In the genomic region with DNA sequence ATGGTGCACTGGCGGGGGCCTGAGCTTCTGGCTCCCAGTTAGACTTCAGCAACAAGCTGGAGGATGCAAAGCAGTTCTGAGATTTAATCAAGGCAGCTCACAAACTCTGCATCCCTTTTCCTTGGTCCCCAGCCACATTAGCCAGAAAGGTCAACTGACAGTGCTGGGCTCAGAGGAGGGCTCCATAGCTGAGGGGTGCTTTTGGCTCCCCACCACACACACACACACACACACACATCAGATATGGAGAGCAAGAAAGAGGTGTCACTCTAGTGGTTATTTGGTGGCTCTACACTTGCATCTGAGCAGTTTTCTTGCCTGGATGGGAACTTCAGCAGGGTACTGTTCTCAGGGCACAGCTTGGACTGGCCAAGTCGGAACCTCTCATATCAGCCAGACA, we compare ENCODE assay signal across 10 mouse cellular contexts. TPM values are rescaled to one million over a fixed set of nuclear protein-coding genes. Genes with fewer than 3 reads are reported as not detected.
DNase-seq lines count a peak whose midpoint lies in the region; ATAC-seq lines count a peak whose summit lies in the region.
"Had no signal": no experiment of that assay in that cellular context is flagged by ENCODE, and none has a peak within 500 bp of the region (broad histone marks: within the 10 kb centered on the region; RNA-seq: fewer than 3 reads in every experiment).

No protein-coding gene starts in this region.

- H3K9ac ChIP-seq in kidney, embryonic 14.5 days (ENCODE audit: low read depth, low read length), result no peak overlapping the region
- peak overlapping the region; percentile 50; the same call in 1 of the 2 replicates for H3K9ac ChIP-seq in forebrain, embryonic 13.5 days
- no peak overlapping the region for H3K9ac ChIP-seq in limb, embryonic 11.5 days (ENCODE audit: low read length)
- peak overlapping the region; percentile 45 for H3K9ac ChIP-seq in neural tube, embryonic 13.5 days

- no peaks in the 10 kb centered on the region for H3K36me3 ChIP-seq in kidney, embryonic 14.5 days (ENCODE audit: control insufficient read depth, insufficient read depth, low read length)
- no peaks in the 10 kb centered on the region for H3K36me3 ChIP-seq in forebrain, embryonic 13.5 days (ENCODE audit: poor library complexity, severe bottlenecking)
- H3K36me3 ChIP-seq in limb, embryonic 11.5 days (ENCODE audit: control insufficient read depth, insufficient read depth, low read length), result no peaks in the 10 kb centered on the region
- H3K36me3 ChIP-seq in neural tube, embryonic 13.5 days, result no peaks in the 10 kb centered on the region

- peak overlapping the region; percentile 74 for H3K4me2 ChIP-seq in kidney, embryonic 14.5 days (replicated peaks; ENCODE audit: low read depth, low read length)
- H3K4me2 ChIP-seq in forebrain, embryonic 13.5 days, result peak overlapping the region; percentile 81
- peak overlapping the region; percentile 67 for H3K4me2 ChIP-seq in limb, embryonic 11.5 days (ENCODE audit: low read depth, severe bottlenecking)
- peak overlapping the region; percentile 66 for H3K4me2 ChIP-seq in neural tube, embryonic 13.5 days

- 32% methylated on average over 2 of the region's 2 CpGs for WGBS in kidney, embryonic 14.5 days
- 34% methylated on average over 2 of the region's 2 CpGs for WGBS in forebrain, embryonic 13.5 days
- WGBS in limb, embryonic 11.5 days, result 26% methylated on average over 2 of the region's 2 CpGs
- WGBS in neural tube, embryonic 13.5 days, result 32% methylated on average over 2 of the region's 2 CpGs

- no peaks in the 10 kb centered on the region for H3K4me1 ChIP-seq in kidney, embryonic 14.5 days (ENCODE audit: control insufficient read depth, insufficient read depth, low read length)
- H3K4me1 ChIP-seq in forebrain, embryonic 13.5 days, result peaks cover 15% of the 10 kb centered on the region
- H3K4me1 ChIP-seq in limb, embryonic 11.5 days (ENCODE audit: control insufficient read depth, insufficient read depth, low read length), result no peaks in the 10 kb centered on the region
- peaks cover 17% of the 10 kb centered on the region for H3K4me1 ChIP-seq in neural tube, embryonic 13.5 days (replicated peaks)

- no peaks in the 10 kb centered on the region for H3K27me3 ChIP-seq in kidney, embryonic 14.5 days (ENCODE audit: control insufficient read depth, insufficient read depth, low read length)
- H3K27me3 ChIP-seq in forebrain, embryonic 13.5 days, result peaks cover 22% of the 10 kb centered on the region; the same call in 1 of the 2 replicates
- H3K27me3 ChIP-seq in limb, embryonic 11.5 days (ENCODE audit: control insufficient read depth, insufficient read depth, low read length), result no peaks in the 10 kb centered on the region
- H3K27me3 ChIP-seq in neural tube, embryonic 13.5 days, result peaks cover 21% of the 10 kb centered on the region

- H3K4me3 ChIP-seq in kidney, embryonic 14.5 days (ENCODE audit: low read length), result peak overlapping the region; percentile 40; the same call in 1 of the 2 replicates
- peak overlapping the region; percentile 38 for H3K4me3 ChIP-seq in forebrain, embryonic 13.5 days
- peak overlapping the region; percentile 24 for H3K4me3 ChIP-seq in limb, embryonic 11.5 days (ENCODE audit: low read depth, low read length)
- H3K4me3 ChIP-seq in neural tube, embryonic 13.5 days, result peak overlapping the region; percentile 29

- peak; percentile 54 for ATAC-seq in kidney, embryonic 14.5 days (ENCODE audit: low FRiP score, low TSS enrichment)
- ATAC-seq in forebrain, embryonic 13.5 days, result no peak
- 0 out of 2 replicates have a peak, but pooled peaks have one; percentile 32 for ATAC-seq in limb, embryonic 11.5 days (ENCODE audit: insufficient number of reproducible peaks, low FRiP score, low TSS enrichment, low read depth)
- peak; percentile 74; the same call in 1 of the 2 replicates for ATAC-seq in neural tube, embryonic 13.5 days (ENCODE audit: low read depth)

- H3K9me3 ChIP-seq in kidney, embryonic 14.5 days (ENCODE audit: control insufficient read depth, low read length), result no peaks in the 10 kb centered on the region
- H3K9me3 ChIP-seq in forebrain, embryonic 13.5 days (replicated peaks), result no peaks in the 10 kb centered on the region
- no peaks in the 10 kb centered on the region for H3K9me3 ChIP-seq in limb, embryonic 11.5 days (ENCODE audit: control insufficient read depth, low read length)
- H3K9me3 ChIP-seq in neural tube, embryonic 13.5 days, result no peaks in the 10 kb centered on the region

- H3K27ac ChIP-seq in kidney, embryonic 14.5 days (ENCODE audit: low read depth, low read length), result peak overlapping the region; percentile 38; the same call in 1 of the 2 replicates
- no peak overlapping the region for H3K27ac ChIP-seq in forebrain, embryonic 13.5 days
- H3K27ac ChIP-seq in limb, embryonic 11.5 days (replicated peaks; ENCODE audit: low read depth, low read length), result no peak overlapping the region
- H3K27ac ChIP-seq in neural tube, embryonic 13.5 days (replicated peaks), result no peak overlapping the region

- DNase-seq in kidney, adult 8-10 months, result no peak
- DNase-seq in limb, embryonic 11.5 days (ENCODE audit: low spot score), result no peak
- no peak for DNase-seq in adrenal gland, adult 8-10 months
- no peak for DNase-seq in adrenal gland, postnatal 10 days
- DNase-seq in adrenal gland, postnatal 14 days, result no peak

RNA-seq across cellular contexts. Expression of a gene that starts 0.5 kb away (rescaled TPM):
- 4.3 and 5.6 TPM in 2 replicates for polyA plus RNA-seq in kidney, embryonic 14.5 days (2014; fragmentation: Nextera tagmentation; extraction: Ambion mirVana)
- polyA plus RNA-seq in forebrain, embryonic 13.5 days (2015; fragmentation: Nextera tagmentation; extraction: Ambion mirVana), result 11.7 and 16.8 TPM in 2 replicates
- 9.9 and 10.3 TPM in 2 replicates for polyA plus RNA-seq in limb, embryonic 11.5 days (2014; fragmentation: Nextera tagmentation; extraction: Ambion mirVana)
- polyA plus RNA-seq in neural tube, embryonic 13.5 days (2015; fragmentation: Nextera tagmentation; extraction: Ambion mirVana), result 15.1 and 18.5 TPM in 2 replicates
- 1 to 10 TPM; 1.3 to 2.2 (median 2.1) TPM for total RNA-seq in adrenal gland, adult 8-10 months (2022)
- 10 to 100 TPM; 21.6 to 41.8 TPM for total RNA-seq in adrenal gland, postnatal 10 days (2021)
- total RNA-seq in adrenal gland, postnatal 14 days (2021), result 2.7 and 3.6 TPM in 2 replicates
- total RNA-seq: hematopoietic stem cell, adult 5-6 weeks; MEL had no signal

RNA-seq across cellular contexts. Expression of a gene that starts 48.6 kb away (rescaled TPM):
- not detected in 2 replicates for polyA plus RNA-seq in kidney, embryonic 14.5 days (2014; fragmentation: Nextera tagmentation; extraction: Ambion mirVana)
- 0.09 and 0.13 TPM in 2 replicates for polyA plus RNA-seq in forebrain, embryonic 13.5 days (2015; fragmentation: Nextera tagmentation; extraction: Ambion mirVana)
- 0.11 TPM in 1 of 2 replicates, not detected in the other for polyA plus RNA-seq in limb, embryonic 11.5 days (2014; fragmentation: Nextera tagmentation; extraction: Ambion mirVana)
- polyA plus RNA-seq in neural tube, embryonic 13.5 days (2015; fragmentation: Nextera tagmentation; extraction: Ambion mirVana), result 0.11 TPM in 1 of 2 replicates, not detected in the other
- total RNA-seq in adrenal gland, adult 8-10 months (2022), result not detected
- total RNA-seq in adrenal gland, postnatal 10 days (2021), result under 1 TPM in 1 of 2 experiments, not detected in 1; 0.21 TPM
- not detected in 2 replicates for total RNA-seq in adrenal gland, postnatal 14 days (2021)
- total RNA-seq: hematopoietic stem cell, adult 5-6 weeks; MEL had no signal

Comparison
In these comparisons a context has a peak if more than half of its experiments do, and no peak if none do; other contexts are left out.
1. H3K9ac ChIP-seq: peak in forebrain, embryonic 13.5 days (single experiment) and neural tube, embryonic 13.5 days (single experiment); none in kidney, embryonic 14.5 days (single experiment) and limb, embryonic 11.5 days (single experiment).
2. Peak in every context shown above with its lines, with median percentiles within 50 percentile points of each other: H3K4me2 ChIP-seq and H3K4me3 ChIP-seq.